Mouse (Mus musculus) small intestine, adult 2 months (tissue): ENCODE measurements around the gene Tmem8b.

ENCODE experiments used
- CTCF ChIP-seq: fragments of 200-500 bp; IDR thresholded peaks from 2 replicates; pipeline ENCODE4 v1.5.1; 2012; ENCODE audit warnings: low read depth, mild to moderate bottlenecking, control low read depth, inconsistent platforms, low read length, moderate library complexity, mixed read lengths; ENCODE audit not compliant: insufficient replicate concordance, insufficient read length; ENCODE audit errors: extremely low read depth
- POLR2A ChIP-seq: fragments of 200-500 bp; IDR thresholded peaks from 2 replicates; pipeline ENCODE4 v1.6.1; 2012; ENCODE audit warnings: low read depth, mild to moderate bottlenecking, control low read depth, inconsistent platforms, low read length, moderate library complexity

DNA sequence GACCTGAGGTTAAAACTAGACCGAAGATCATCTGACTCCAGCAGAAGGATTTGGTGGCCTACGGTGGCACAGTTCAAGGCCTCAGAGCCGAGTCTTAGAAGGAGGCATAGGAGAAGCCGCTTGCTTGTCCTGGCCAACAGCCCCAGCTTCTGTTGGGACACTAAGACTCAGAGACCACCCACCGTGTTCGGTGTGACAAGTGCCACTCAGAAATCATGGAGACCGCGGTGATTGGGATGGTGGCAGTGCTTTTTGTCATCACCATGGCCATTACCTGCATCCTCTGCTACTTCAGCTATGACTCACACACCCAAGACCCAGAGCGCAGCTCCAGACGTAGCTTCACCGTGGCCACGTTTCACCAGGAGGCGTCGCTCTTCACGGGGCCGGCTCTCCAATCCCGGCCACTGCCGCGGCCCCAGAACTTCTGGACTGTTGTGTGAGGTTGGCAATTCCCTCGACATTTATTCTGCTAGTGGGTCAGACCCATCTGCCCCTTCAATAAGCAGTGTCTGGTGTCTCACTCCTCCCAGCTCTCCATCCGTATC, 62.1 kb downstream of the Tmem8b start:
- no peak for TF ChIP-seq CTCF
- no peak for TF ChIP-seq POLR2A
